Mouse (Mus musculus): ENCODE measurements around the gene Fam104a. TPM values are rescaled to one million over a fixed set of nuclear protein-coding genes. Genes with fewer than 3 reads are reported as not detected.
"Not testable (repeated sequence)": the region's sequence is repeated elsewhere in the genome, so short reads cannot be mapped to it uniquely, and the experiment has no call there.

The Fam104a gene
- polyA plus RNA-seq, 1 experiment = 24.6 TPM

DNA sequence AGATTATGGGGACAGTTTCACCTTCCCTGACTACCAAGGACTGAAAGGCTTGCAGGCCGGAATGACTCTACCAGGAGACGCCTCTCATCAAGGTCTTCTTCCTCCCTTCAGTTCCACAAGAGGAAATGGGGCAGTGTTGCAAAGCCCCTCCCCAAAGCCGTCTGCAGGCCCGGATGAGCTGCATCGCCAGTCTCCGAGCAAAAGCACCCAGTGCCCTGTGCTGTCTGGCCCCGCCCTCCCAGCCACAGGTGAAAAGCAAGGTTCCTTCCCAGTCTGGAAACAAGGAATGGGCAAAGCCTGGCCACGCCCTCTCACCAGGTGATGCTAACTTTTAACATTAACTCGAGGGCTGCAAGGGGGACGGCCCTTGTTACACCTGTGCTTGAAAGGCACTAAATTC is 17.3 kb downstream of the Fam104a start:
- TF ChIP-seq CTCF (conservative IDR thresholded peaks at IDR 0.05; ENCODE audit: insufficient read depth, insufficient read length, low read depth, low read length) (no peak), POLR2A (IDR thresholded peaks at IDR 0.05; ENCODE audit: low read depth, low read length) (no peak)
- peak; percentile 75 for DNase-seq
- Histone ChIP-seq H3K27ac (ENCODE audit: insufficient read depth, low read depth, low read length) (peak overlapping the region; percentile 77), H3K27me3 (replicated peaks; ENCODE audit: control insufficient read depth, insufficient read depth, low read length) (no peaks in the 10 kb centered on the region), H3K4me1 (ENCODE audit: control insufficient read depth, insufficient read depth, low read length) (peaks cover 23% of the 10 kb centered on the region), H3K4me3 (ENCODE audit: insufficient read depth, low read depth, low read length) (no peak overlapping the region), H3K36me3 (ENCODE audit: control insufficient read depth, insufficient read depth, low read length) (peaks cover 6% of the 10 kb centered on the region)
- WGBS = 21% methylated on average over 10 of the region's 10 CpGs

DNA sequence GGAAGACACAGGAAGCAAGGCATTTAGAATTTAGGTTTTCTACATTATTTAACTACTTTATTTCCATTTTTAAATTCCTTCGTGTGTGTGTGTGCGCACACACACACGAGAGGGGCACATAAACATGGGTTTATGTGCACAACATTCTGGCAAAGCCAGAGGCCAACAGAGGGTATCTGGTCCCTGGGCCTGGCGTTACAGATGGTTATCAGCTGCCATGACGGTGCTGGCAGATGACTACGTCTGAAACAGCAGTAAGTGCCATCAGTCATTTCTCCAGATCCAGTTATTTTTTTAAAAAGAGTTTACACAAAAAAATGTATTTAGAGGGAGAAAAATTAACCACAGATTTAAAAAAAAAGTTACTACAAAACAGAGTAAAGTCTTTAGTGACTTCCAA is 17.8 kb downstream of the Fam104a start:
- no peak overlapping the region for H3K4me3 ChIP-seq (ENCODE audit: insufficient read depth, low read depth, low read length)
- no peak for DNase-seq
- peaks cover 23% of the 10 kb centered on the region for H3K4me1 ChIP-seq (ENCODE audit: control insufficient read depth, insufficient read depth, low read length)
- no peak for TF ChIP-seq CTCF (conservative IDR thresholded peaks at IDR 0.05; ENCODE audit: insufficient read depth, insufficient read length, low read depth, low read length)
- no peaks in the 10 kb centered on the region for H3K27me3 ChIP-seq (replicated peaks; ENCODE audit: control insufficient read depth, insufficient read depth, low read length)
- H3K36me3 ChIP-seq (ENCODE audit: control insufficient read depth, insufficient read depth, low read length) = peaks cover 6% of the 10 kb centered on the region
- WGBS = 47% methylated on average over 6 of the region's 6 CpGs
- H3K27ac ChIP-seq (ENCODE audit: insufficient read depth, low read depth, low read length) = peak overlapping the region; percentile 77; the same call in 1 of the 2 replicates

DNA sequence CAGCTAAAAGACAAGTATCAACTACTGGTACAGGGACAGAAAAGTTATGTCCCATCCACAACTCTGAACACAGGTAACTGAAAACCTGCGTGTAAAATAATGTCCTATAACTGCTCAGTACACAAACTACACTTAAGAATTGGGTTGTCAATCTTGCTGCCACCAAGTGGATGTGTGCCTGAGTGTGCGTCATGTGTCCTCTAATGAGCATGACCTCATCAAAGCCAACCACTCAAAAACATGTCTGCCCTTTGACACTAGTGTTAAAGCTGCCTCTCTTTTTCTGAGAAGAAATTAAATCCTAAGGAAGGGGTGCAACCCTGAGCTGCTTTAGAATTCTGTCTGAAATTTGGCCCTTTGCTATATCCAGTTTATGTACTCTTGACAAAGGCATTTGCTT is 19.7 kb downstream of the Fam104a start:
- no peaks in the 10 kb centered on the region for H3K27me3 ChIP-seq (replicated peaks; ENCODE audit: control insufficient read depth, insufficient read depth, low read length)
- TF ChIP-seq POLR2A (IDR thresholded peaks at IDR 0.05; ENCODE audit: low read depth, low read length) (no peak), CTCF (conservative IDR thresholded peaks at IDR 0.05; ENCODE audit: insufficient read depth, insufficient read length, low read depth, low read length) (no peak)
- DNase-seq = no peak
- H3K4me3 ChIP-seq (ENCODE audit: insufficient read depth, low read depth, low read length) = no peak overlapping the region
- H3K36me3 ChIP-seq (ENCODE audit: control insufficient read depth, insufficient read depth, low read length) = peaks cover 7% of the 10 kb centered on the region; the same call in 1 of the 2 replicates
- peaks cover 24% of the 10 kb centered on the region for H3K4me1 ChIP-seq (ENCODE audit: control insufficient read depth, insufficient read depth, low read length)
- WGBS = 57% methylated on average over 2 of the region's 2 CpGs
- H3K27ac ChIP-seq (ENCODE audit: insufficient read depth, low read depth, low read length) = no peak overlapping the region

DNA sequence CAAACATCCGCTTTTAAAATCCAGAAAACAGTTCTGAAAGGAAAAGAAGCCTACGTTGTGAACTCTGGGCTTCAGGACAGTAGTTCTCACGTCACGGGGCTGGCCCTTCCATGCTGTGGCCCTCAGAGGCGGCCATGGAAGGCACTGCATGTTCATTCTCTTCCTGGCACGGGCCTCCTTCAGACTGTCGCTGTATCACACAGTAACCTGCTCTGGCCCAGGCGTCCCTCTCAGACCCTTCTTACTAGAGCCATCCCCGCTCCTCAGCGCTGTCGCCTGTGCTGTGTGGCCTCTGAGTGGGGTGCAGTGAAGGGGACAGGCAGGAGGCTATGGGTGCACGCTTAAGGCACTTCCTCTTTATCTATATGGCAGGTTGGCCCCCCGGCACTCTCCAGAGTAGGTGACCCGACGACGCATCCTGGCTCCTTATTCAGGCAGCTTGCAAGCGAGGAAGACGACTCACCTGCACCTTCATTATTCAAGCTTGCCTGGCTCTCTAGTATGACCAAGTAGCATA is 22.1 kb downstream of the Fam104a start:
- H3K36me3 ChIP-seq (ENCODE audit: control insufficient read depth, insufficient read depth, low read length) = peaks cover 7% of the 10 kb centered on the region; the same call in 1 of the 2 replicates
- no peak overlapping the region for H3K4me3 ChIP-seq (ENCODE audit: insufficient read depth, low read depth, low read length)
- DNase-seq = no peak
- peaks cover 13% of the 10 kb centered on the region; the same call in 1 of the 2 replicates for H3K4me1 ChIP-seq (ENCODE audit: control insufficient read depth, insufficient read depth, low read length)
- H3K27ac ChIP-seq (ENCODE audit: insufficient read depth, low read depth, low read length) = no peak overlapping the region
- WGBS = 89% methylated on average over 18 of the region's 18 CpGs
- TF ChIP-seq CTCF (conservative IDR thresholded peaks at IDR 0.05; ENCODE audit: insufficient read depth, insufficient read length, low read depth, low read length) = no peak
- no peak for TF ChIP-seq POLR2A (IDR thresholded peaks at IDR 0.05; ENCODE audit: low read depth, low read length)
- no peaks in the 10 kb centered on the region for H3K27me3 ChIP-seq (replicated peaks; ENCODE audit: control insufficient read depth, insufficient read depth, low read length)

DNA sequence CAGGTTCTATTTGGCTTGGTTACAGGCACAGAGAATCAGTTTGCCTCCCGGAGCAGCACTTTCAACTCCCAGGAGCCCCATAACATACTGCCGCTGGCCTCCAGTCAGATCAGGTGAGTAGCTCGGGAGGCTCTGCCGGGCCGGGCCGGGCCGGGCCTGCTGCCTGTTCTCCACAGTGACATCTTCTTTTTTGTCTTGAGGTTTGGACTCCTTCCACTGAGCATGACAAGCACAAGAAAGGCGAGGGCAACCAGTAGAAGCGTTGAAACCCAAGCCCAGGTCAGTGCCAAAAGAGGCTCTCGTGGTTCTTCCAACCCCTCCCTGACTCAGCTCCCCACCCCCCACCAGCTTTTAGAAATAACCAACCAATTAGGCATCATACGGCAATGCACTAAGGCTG is 23.0 kb downstream of the Fam104a start:
- Histone ChIP-seq H3K27ac (ENCODE audit: insufficient read depth, low read depth, low read length) (no peak overlapping the region), H3K36me3 (ENCODE audit: control insufficient read depth, insufficient read depth, low read length) (peaks cover 7% of the 10 kb centered on the region; the same call in 1 of the 2 replicates), H3K27me3 (replicated peaks; ENCODE audit: control insufficient read depth, insufficient read depth, low read length) (no peaks in the 10 kb centered on the region), H3K4me1 (ENCODE audit: control insufficient read depth, insufficient read depth, low read length) (peaks cover 6% of the 10 kb centered on the region; the same call in 1 of the 2 replicates), H3K4me3 (ENCODE audit: insufficient read depth, low read depth, low read length) (no peak overlapping the region)
- 88% methylated on average over 11 of the region's 11 CpGs for WGBS
- TF ChIP-seq POLR2A (IDR thresholded peaks at IDR 0.05; ENCODE audit: low read depth, low read length) = no peak
- no peak for TF ChIP-seq CTCF (conservative IDR thresholded peaks at IDR 0.05; ENCODE audit: insufficient read depth, insufficient read length, low read depth, low read length)
- no peak for DNase-seq

DNA sequence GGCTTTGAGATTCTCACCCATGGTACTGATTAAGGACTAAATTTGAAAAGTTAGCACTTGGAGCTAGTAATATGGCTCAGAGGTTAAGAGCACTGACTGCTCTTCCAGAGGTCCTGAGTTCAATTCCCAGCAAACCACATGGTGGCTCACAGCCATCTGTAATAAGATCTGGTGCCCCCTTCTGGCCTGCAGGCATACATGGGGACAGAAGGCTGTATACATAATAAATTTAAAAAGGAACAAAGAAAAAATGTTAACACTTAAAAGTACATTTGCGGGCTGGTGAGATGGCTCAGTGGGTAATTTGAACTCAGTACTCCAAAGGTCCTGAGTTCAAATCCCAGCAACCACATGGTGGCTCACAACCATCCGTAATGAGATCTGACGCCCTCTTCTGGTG is 23.7 kb downstream of the Fam104a start:
- not testable (repeated sequence) for H3K27ac ChIP-seq (ENCODE audit: insufficient read depth, low read depth, low read length); H3K4me3 ChIP-seq (ENCODE audit: insufficient read depth, low read depth, low read length); H3K36me3 ChIP-seq (ENCODE audit: control insufficient read depth, insufficient read depth, low read length); H3K4me1 ChIP-seq (ENCODE audit: control insufficient read depth, insufficient read depth, low read length); H3K27me3 ChIP-seq (replicated peaks; ENCODE audit: control insufficient read depth, insufficient read depth, low read length); DNase-seq
- WGBS = 97% methylated on average over 3 of the region's 3 CpGs

DNA sequence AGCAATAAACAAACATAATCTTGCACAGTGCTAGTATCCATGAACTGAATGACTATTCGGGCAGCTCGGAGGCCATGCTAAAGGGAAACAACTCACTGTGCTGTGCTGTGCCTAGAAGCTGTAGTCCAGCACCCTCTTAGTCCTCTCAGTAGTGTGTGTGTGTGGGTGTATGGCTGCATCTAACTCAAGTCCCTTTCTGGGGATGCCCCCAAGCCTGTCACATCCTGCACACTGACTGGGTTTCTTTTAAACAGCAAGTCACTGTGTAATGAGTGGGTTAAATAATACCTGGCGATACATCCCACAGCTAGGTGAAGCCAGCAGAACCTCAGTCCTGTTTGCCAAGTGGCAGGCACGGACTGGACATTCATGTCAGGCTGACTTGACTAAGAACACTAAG is 25.2 kb downstream of the Fam104a start:
- WGBS = 46% methylated on average over 4 of the region's 4 CpGs
- Histone ChIP-seq H3K4me3 (ENCODE audit: insufficient read depth, low read depth, low read length) (no peak overlapping the region), H3K27ac (ENCODE audit: insufficient read depth, low read depth, low read length) (no peak overlapping the region), H3K27me3 (replicated peaks; ENCODE audit: control insufficient read depth, insufficient read depth, low read length) (no peaks in the 10 kb centered on the region), H3K36me3 (ENCODE audit: control insufficient read depth, insufficient read depth, low read length) (peaks cover 7% of the 10 kb centered on the region; the same call in 1 of the 2 replicates), H3K4me1 (ENCODE audit: control insufficient read depth, insufficient read depth, low read length) (peaks cover 6% of the 10 kb centered on the region; the same call in 1 of the 2 replicates)
- TF ChIP-seq POLR2A (IDR thresholded peaks at IDR 0.05; ENCODE audit: low read depth, low read length) (no peak), CTCF (conservative IDR thresholded peaks at IDR 0.05; ENCODE audit: insufficient read depth, insufficient read length, low read depth, low read length) (no peak)
- no peak for DNase-seq

Data from kidney, adult 2 months (tissue).